Mouse (Mus musculus) liver, embryonic 14.5 days (tissue): ENCODE measurements around the gene Mcm5. TPM values are rescaled to one million over a fixed set of nuclear protein-coding genes. Genes with fewer than 3 reads are reported as not detected.

Source experiments
- ATAC-seq: fragments of 200-750 bp; cut with Nextera tagmentation; 2 replicates; pipeline ENCODE4 v1.8.0; 2017; ENCODE audit warnings: moderate number of reproducible peaks, mild to moderate bottlenecking, moderate library complexity; ENCODE audit not compliant: insufficient read depth
- DNase-seq, 3 experiments: peaks; one replicate each; pipeline ENCODE4 v3.0.0-alpha.2; 2012 to 2013; ENCODE audit warnings: low read depth in 3 of 3, low spot score in 3 of 3
- H3K27ac ChIP-seq: fragments of 300-500 bp; sonication (generic); 2 replicates; pipeline ENCODE4 v1.5.1; 2014; ENCODE audit warnings: moderate library complexity, mild to moderate bottlenecking, control low read depth, inconsistent platforms
- H3K27me3 ChIP-seq: fragments of 300-500 bp; sonication (generic); 2 replicates; pipeline ENCODE4 v1.6.1; 2014; ENCODE audit warnings: mild to moderate bottlenecking, low read length, moderate library complexity; ENCODE audit not compliant: control insufficient read depth, insufficient read depth
- H3K36me3 ChIP-seq: fragments of 300-500 bp; sonication (generic); replicated peaks from 2 replicates; pipeline ENCODE4 v1.6.1; 2014; ENCODE audit warnings: low read depth; ENCODE audit not compliant: control insufficient read depth, insufficient read depth
- H3K4me1 ChIP-seq, 2 experiments: fragments of 200-500 bp in 1 of 2; fragments of 300-500 bp in 1 of 2; sonication (generic) in 1 of 2; replicated peaks; 2 replicates each; pipeline ENCODE4 v1.6.1; 2012 to 2014; ENCODE audit warnings: antibody characterized with exemption in 1 of 2, inconsistent platforms in 1 of 2, low read length in 1 of 2; ENCODE audit not compliant: control insufficient read depth in 2 of 2, insufficient read depth in 2 of 2
- H3K4me2 ChIP-seq: fragments of 300-500 bp; sonication (generic); 2 replicates; pipeline ENCODE4 v1.6.1; 2014; ENCODE audit warnings: low read depth, mild to moderate bottlenecking, control low read depth, moderate library complexity
- H3K4me3 ChIP-seq, 2 experiments: fragments of 200-500 bp in 1 of 2; fragments of 300-500 bp in 1 of 2; sonication (generic) in 1 of 2; 2 replicates each; pipeline ENCODE4 v1.5.1; 2012 to 2014; ENCODE audit warnings: low read depth in 2 of 2, low read length in 2 of 2, mild to moderate bottlenecking in 2 of 2, control low read depth in 1 of 2, inconsistent platforms in 1 of 2, moderate library complexity in 1 of 2; ENCODE audit not compliant: insufficient read depth in 1 of 2
- H3K9ac ChIP-seq: fragments of 300-500 bp; sonication (generic); replicated peaks from 2 replicates; pipeline ENCODE4 v1.6.1; 2014; ENCODE audit warnings: mild to moderate bottlenecking, control low read depth, moderate library complexity
- H3K9me3 ChIP-seq: fragments of 300-500 bp; sonication (generic); 2 replicates; pipeline ENCODE4 v1.6.1; 2016; ENCODE audit warnings: low read length, mixed read lengths; ENCODE audit not compliant: control insufficient read depth
- CTCF ChIP-seq: IDR thresholded peaks from 2 replicates; pipeline ENCODE4 v1.5.1; 2016; ENCODE audit warnings: antibody characterized with exemption, low read depth, control low read depth
- EP300 ChIP-seq: IDR thresholded peaks from 2 replicates; pipeline ENCODE4 v1.6.1; 2016; ENCODE audit warnings: antibody characterized with exemption, low read depth
- WGBS: fragments of 180-500 bp; shearing (Covaris S2); extraction: QIAGEN DNeasy Blood & Tissue Kit; methylation state at CpG from one replicate; pipeline ENCODE4 v1.1.7; 2014; ENCODE audit not compliant: insufficient replicate concordance; 5-methylcytosine and 5-hydroxymethylcytosine counted together
- polyA plus RNA-seq, 2 experiments: library from polyadenylated mRNA; depleted of rRNA in 1 of 2; stranded (reverse) in 1 of 2; unstranded in 1 of 2; fragments of >200 nt; fragmentation: Nextera tagmentation in 1 of 2; extraction: Ambion mirVana in 1 of 2; gene quantifications; 2 replicates each; pipeline versions ENCODE4 v1.2.1 to v1.2.3; 2012 to 2014

The Mcm5 gene
- polyA plus RNA-seq, 2 experiments = 126 to 145 TPM

DNA sequence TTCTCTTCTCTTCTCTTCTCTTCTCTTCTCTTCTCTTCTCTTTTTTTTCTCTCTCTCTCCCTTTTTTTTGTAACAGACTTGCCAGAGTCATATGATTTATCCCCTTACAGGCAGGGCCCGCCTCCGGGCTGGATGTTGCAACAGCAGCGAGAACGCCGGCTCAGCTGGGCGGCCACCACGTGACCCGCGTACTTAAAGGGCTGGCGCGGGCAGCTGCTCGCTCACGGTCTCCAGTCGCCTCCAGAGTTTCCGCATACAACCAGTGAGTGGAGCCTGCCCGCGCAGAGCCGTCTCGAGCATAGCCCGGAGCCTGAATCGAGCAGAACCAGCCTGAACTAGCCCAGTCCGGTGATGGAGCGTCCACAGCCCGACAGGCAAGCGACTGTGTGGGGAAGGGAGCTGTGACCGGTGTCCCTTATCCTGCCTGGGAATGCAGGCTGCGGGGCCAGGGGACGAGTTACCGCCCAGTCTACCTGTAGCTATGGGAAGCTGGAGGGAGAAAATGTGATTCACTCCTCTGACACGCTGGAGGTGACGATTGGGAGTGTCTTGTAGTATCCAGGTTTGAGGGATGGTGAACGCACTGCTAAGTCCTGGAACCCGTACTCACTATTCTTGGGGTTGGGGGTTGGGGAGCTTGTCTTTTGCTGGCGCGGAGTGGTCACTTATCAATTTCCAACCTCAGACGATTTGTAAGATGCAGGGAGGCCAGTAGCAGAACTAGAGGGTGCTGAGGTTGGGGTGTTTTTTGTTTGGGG, 15.8 kb upstream of the Mcm5 start, which contains the start of gene Hmox1:
Hmox1 (plus strand) TSS at position 223 of the 758 bp plus-strand sequence.
- peak within 1 kb of the TSS; percentile 72 for H3K4me2 ChIP-seq

DNA sequence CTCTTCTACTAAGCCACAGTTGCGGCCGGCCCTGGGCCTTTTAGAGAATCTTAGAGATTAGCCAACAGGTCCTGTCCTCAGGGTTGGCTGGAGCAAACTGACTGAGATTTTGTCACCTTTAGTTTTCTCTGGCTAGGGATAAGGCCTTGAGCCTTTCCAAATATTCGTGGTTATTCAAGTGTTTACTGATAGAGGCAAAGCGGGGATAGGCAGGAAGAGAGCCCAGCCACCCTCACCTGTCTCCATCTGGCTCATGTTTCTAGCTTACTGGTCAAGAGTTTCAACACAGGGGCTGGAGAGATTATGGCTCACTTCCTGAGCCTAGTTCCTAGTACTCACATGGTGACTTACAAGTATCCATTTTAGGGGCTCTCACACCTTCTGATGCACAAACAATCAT, 6.4 kb upstream of the Mcm5 start:
- Histone ChIP-seq H3K36me3 (no peaks in the 10 kb centered on the region), H3K4me3 (no peak overlapping the region), H3K4me2 (no peak overlapping the region), H3K9me3 (no peaks in the 10 kb centered on the region), H3K4me1 (0 out of 4 replicates have a peak, but pooled peaks cover 0 to under 1% of the 10 kb centered on the region in 2 experiments), H3K9ac (no peak overlapping the region), H3K27ac (no peak overlapping the region), H3K27me3 (no peaks in the 10 kb centered on the region)
- DNase-seq (no peak), ATAC-seq (no peak)
- WGBS = 69% methylated on average over 4 of the region's 4 CpGs
- TF ChIP-seq EP300 = no peak
- TF ChIP-seq CTCF = no peak

More for the DNA sequence above, 15.8 kb upstream of the Mcm5 start, which contains the start of gene Hmox1:
- DNase-seq = peak in 2 of 3 experiments; percentile 42 to 44
- H3K4me3 ChIP-seq = peak within 1 kb of the TSS; percentile 51 to 55
- H3K36me3 ChIP-seq = no peaks in the 10 kb centered on the region
- peak; percentile 68 for ATAC-seq
- 0 out of 2 replicates have a peak, but pooled peaks have one; percentile 12 for TF ChIP-seq CTCF
- TF ChIP-seq EP300 = no peak
- peak within 1 kb of the TSS; percentile 54 for H3K9ac ChIP-seq
- H3K27me3 ChIP-seq = peaks cover 15% of the 10 kb centered on the region
- WGBS = 1% methylated on average over 36 of the region's 36 CpGs
- H3K27ac ChIP-seq = no peak within 1 kb of the TSS
- no peaks in the 10 kb centered on the region for H3K9me3 ChIP-seq
- H3K4me1 ChIP-seq = peaks cover 2 to 20% of the 10 kb centered on the region in 2 experiments; a peak in 2 of 4 replicates

GRCm38 (mm10) chr8:75103376-75103878, 5.9 kb upstream of the Mcm5 start:
- WGBS = 45% methylated on average over 8 of the region's 8 CpGs

DNA sequence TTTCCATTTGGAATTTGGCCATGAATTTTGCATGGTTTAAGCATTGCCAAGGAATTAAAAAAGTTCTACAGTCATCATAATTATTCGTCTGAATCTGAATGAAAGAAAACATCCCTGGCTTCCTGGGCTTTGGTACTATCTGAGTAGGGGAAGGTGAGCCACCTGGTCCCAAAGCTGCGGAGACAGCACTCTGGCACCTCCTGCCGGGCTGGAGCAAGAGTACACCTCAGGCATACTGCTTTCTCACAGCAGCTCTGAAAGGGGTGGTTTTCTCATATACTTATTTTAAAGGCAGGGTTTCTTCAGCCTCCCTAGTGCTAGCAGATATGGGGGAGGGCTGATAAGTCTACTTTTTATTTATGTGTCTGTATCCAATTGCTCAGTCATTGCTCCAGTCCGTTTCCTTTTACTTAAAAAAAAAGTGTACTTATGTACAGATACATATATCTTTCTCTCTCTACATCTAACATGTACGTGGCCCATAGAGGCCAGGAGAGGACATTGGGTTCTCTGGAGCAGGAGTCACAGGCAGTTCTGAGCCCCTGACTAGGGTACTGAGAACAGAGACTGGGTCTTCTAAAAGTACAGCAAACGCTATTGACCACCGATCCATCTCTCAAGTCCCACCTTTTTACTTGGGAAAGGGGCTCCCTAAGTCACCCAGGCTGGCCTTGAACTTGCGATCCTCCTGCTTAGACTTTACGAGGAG, 688 bp upstream of the Mcm5 start:
- H3K27me3 ChIP-seq = no peaks in the 10 kb centered on the region
- H3K27ac ChIP-seq = peak overlapping the region; percentile 75
- TF ChIP-seq CTCF (peak; percentile 98), EP300 (no peak)
- under 1% methylated on average over 9 of the region's 9 CpGs for WGBS
- peak overlapping the region; percentile 81 for H3K4me2 ChIP-seq
- H3K36me3 ChIP-seq = peaks cover 35% of the 10 kb centered on the region
- H3K9ac ChIP-seq = peak overlapping the region; percentile 93
- peak; percentile 70 for ATAC-seq
- peak; percentile 77 to 79 (median 78) for DNase-seq
- H3K4me1 ChIP-seq = peaks cover 9 to 13% of the 10 kb centered on the region in 2 experiments
- H3K4me3 ChIP-seq = peak overlapping the region; percentile 89 to 96
- H3K9me3 ChIP-seq = no peaks in the 10 kb centered on the region

More at GRCm38 (mm10) chr8:75103376-75103878, 5.9 kb upstream of the Mcm5 start:
- Histone ChIP-seq H3K27ac (no peak overlapping the region), H3K4me1 (0 out of 4 replicates have a peak, but pooled peaks cover 0 to 2% of the 10 kb centered on the region in 2 experiments), H3K36me3 (no peaks in the 10 kb centered on the region), H3K27me3 (no peaks in the 10 kb centered on the region), H3K4me2 (no peak overlapping the region), H3K9me3 (no peaks in the 10 kb centered on the region), H3K4me3 (no peak overlapping the region), H3K9ac (no peak overlapping the region)
- DNase-seq (no peak), ATAC-seq (no peak)
- no peak for TF ChIP-seq EP300
- TF ChIP-seq CTCF = no peak

GRCm38 (mm10) chr8:75110093-75110492, 724 bp downstream of the Mcm5 start:
- H3K4me3 ChIP-seq = peak overlapping the region; percentile 89 to 95
- H3K9ac ChIP-seq = peak overlapping the region; percentile 88
- DNase-seq (no peak), ATAC-seq (no peak)
- no peaks in the 10 kb centered on the region for H3K27me3 ChIP-seq
- no peaks in the 10 kb centered on the region for H3K9me3 ChIP-seq
- TF ChIP-seq EP300 (no peak), CTCF (no peak)
- H3K36me3 ChIP-seq = peaks cover 49% of the 10 kb centered on the region
- peak overlapping the region; percentile 81 for H3K4me2 ChIP-seq
- WGBS = 8% methylated on average over 13 of the region's 13 CpGs
- no peak overlapping the region for H3K27ac ChIP-seq
- peaks cover 9 to 13% of the 10 kb centered on the region in 2 experiments for H3K4me1 ChIP-seq
